Mouse (Mus musculus): Measurements from ENCODE around the gene Tma7. TPM values are rescaled to one million over a fixed set of nuclear protein-coding genes. Genes with fewer than 3 reads are reported as not detected.

Gene Tma7
- polyA plus RNA-seq, 1 experiment from 2014 or later = 733 TPM

- Histone ChIP-seq H3K27me3 (ENCODE audit: control insufficient read depth, insufficient read depth, low read length) (no peaks in the 10 kb centered on the region), H3K4me2 (ENCODE audit: low read length) (no peak overlapping the region), H3K9ac (replicated peaks; ENCODE audit: low read length) (no peak overlapping the region), H3K27ac (replicated peaks; ENCODE audit: low read depth, low read length) (no peak overlapping the region), H3K9me3 (ENCODE audit: control insufficient read depth, low read length) (no peaks in the 10 kb centered on the region), H3K36me3 (ENCODE audit: control insufficient read depth, insufficient read depth, low read length) (no peaks in the 10 kb centered on the region), H3K4me1 (ENCODE audit: control insufficient read depth, insufficient read depth, low read length) (peaks cover 7% of the 10 kb centered on the region), H3K4me3 (replicated peaks; ENCODE audit: low read depth, low read length) (no peak overlapping the region)
- ATAC-seq (ENCODE audit: low FRiP score, low TSS enrichment) = no peak
- no peak for DNase-seq
- 90% methylated on average over 13 of the region's 13 CpGs for WGBS
These were observed 31.3 kb downstream of the Tma7 start for GRCm38 (mm10) chr9:109051011-109051501.

GRCm38 (mm10) chr9:109050674-109050997, 31.8 kb downstream of the Tma7 start:
- Histone ChIP-seq H3K4me3 (replicated peaks; ENCODE audit: low read depth, low read length) (no peak overlapping the region), H3K27me3 (ENCODE audit: control insufficient read depth, insufficient read depth, low read length) (no peaks in the 10 kb centered on the region), H3K27ac (replicated peaks; ENCODE audit: low read depth, low read length) (no peak overlapping the region), H3K4me1 (ENCODE audit: control insufficient read depth, insufficient read depth, low read length) (peaks cover 7% of the 10 kb centered on the region), H3K9ac (replicated peaks; ENCODE audit: low read length) (no peak overlapping the region), H3K9me3 (ENCODE audit: control insufficient read depth, low read length) (no peaks in the 10 kb centered on the region), H3K4me2 (ENCODE audit: low read length) (no peak overlapping the region), H3K36me3 (ENCODE audit: control insufficient read depth, insufficient read depth, low read length) (no peaks in the 10 kb centered on the region)
- ATAC-seq (ENCODE audit: low FRiP score, low TSS enrichment) = no peak
- WGBS = 77% methylated on average over 3 of the region's 3 CpGs
- DNase-seq = no peak

- Histone ChIP-seq H3K36me3 (ENCODE audit: control insufficient read depth, insufficient read depth, low read length) (no peaks in the 10 kb centered on the region), H3K27ac (replicated peaks; ENCODE audit: low read depth, low read length) (no peak overlapping the region), H3K9me3 (ENCODE audit: control insufficient read depth, low read length) (no peaks in the 10 kb centered on the region), H3K27me3 (ENCODE audit: control insufficient read depth, insufficient read depth, low read length) (no peaks in the 10 kb centered on the region), H3K4me1 (ENCODE audit: control insufficient read depth, insufficient read depth, low read length) (peaks cover 2% of the 10 kb centered on the region), H3K4me3 (replicated peaks; ENCODE audit: low read depth, low read length) (no peak overlapping the region), H3K4me2 (ENCODE audit: low read length) (no peak overlapping the region), H3K9ac (replicated peaks; ENCODE audit: low read length) (no peak overlapping the region)
- 80% methylated on average over 9 of the region's 9 CpGs for WGBS
- ATAC-seq (ENCODE audit: low FRiP score, low TSS enrichment) = no peak
- no peak for DNase-seq
These were observed 32.3 kb downstream of the Tma7 start for GRCm38 (mm10) chr9:109049996-109050673.

GRCm38 (mm10) chr9:109049316-109049715, 33.1 kb downstream of the Tma7 start:
- Histone ChIP-seq H3K9me3 (ENCODE audit: control insufficient read depth, low read length) (no peaks in the 10 kb centered on the region), H3K4me3 (replicated peaks; ENCODE audit: low read depth, low read length) (no peak overlapping the region), H3K36me3 (ENCODE audit: control insufficient read depth, insufficient read depth, low read length) (no peaks in the 10 kb centered on the region), H3K27me3 (ENCODE audit: control insufficient read depth, insufficient read depth, low read length) (no peaks in the 10 kb centered on the region), H3K27ac (replicated peaks; ENCODE audit: low read depth, low read length) (no peak overlapping the region), H3K4me1 (ENCODE audit: control insufficient read depth, insufficient read depth, low read length) (no peaks in the 10 kb centered on the region; the same call in 1 of the 2 replicates), H3K4me2 (ENCODE audit: low read length) (no peak overlapping the region), H3K9ac (replicated peaks; ENCODE audit: low read length) (no peak overlapping the region)
- 89% methylated on average over 7 of the region's 7 CpGs for WGBS
- ATAC-seq (ENCODE audit: low FRiP score, low TSS enrichment) (no peak), DNase-seq (no peak)

GRCm38 (mm10) chr9:109046306-109046705, 36.1 kb downstream of the Tma7 start:
- Histone ChIP-seq H3K4me1 (ENCODE audit: control insufficient read depth, insufficient read depth, low read length) (no peaks in the 10 kb centered on the region), H3K9ac (replicated peaks; ENCODE audit: low read length) (no peak overlapping the region), H3K4me3 (replicated peaks; ENCODE audit: low read depth, low read length) (no peak overlapping the region), H3K9me3 (ENCODE audit: control insufficient read depth, low read length) (no peaks in the 10 kb centered on the region), H3K4me2 (ENCODE audit: low read length) (no peak overlapping the region), H3K36me3 (ENCODE audit: control insufficient read depth, insufficient read depth, low read length) (no peaks in the 10 kb centered on the region), H3K27me3 (ENCODE audit: control insufficient read depth, insufficient read depth, low read length) (no peaks in the 10 kb centered on the region), H3K27ac (replicated peaks; ENCODE audit: low read depth, low read length) (no peak overlapping the region)
- 31% methylated on average over 5 of the region's 5 CpGs for WGBS
- ATAC-seq (ENCODE audit: low FRiP score, low TSS enrichment) (no peak), DNase-seq (peak; percentile 58)

GRCm38 (mm10) chr9:109041351-109041750, 41.0 kb downstream of the Tma7 start:
- Histone ChIP-seq H3K4me3 (replicated peaks; ENCODE audit: low read depth, low read length) (no peak overlapping the region), H3K4me1 (ENCODE audit: control insufficient read depth, insufficient read depth, low read length) (no peaks in the 10 kb centered on the region; the same call in 1 of the 2 replicates), H3K27ac (replicated peaks; ENCODE audit: low read depth, low read length) (no peak overlapping the region), H3K9me3 (ENCODE audit: control insufficient read depth, low read length) (no peaks in the 10 kb centered on the region), H3K4me2 (ENCODE audit: low read length) (no peak overlapping the region), H3K27me3 (ENCODE audit: control insufficient read depth, insufficient read depth, low read length) (no peaks in the 10 kb centered on the region), H3K36me3 (ENCODE audit: control insufficient read depth, insufficient read depth, low read length) (no peaks in the 10 kb centered on the region), H3K9ac (replicated peaks; ENCODE audit: low read length) (no peak overlapping the region)
- 76% methylated on average over 7 of the region's 7 CpGs for WGBS
- no peak for ATAC-seq (ENCODE audit: low FRiP score, low TSS enrichment)
- DNase-seq = no peak

GRCm38 (mm10) chr9:109040906-109041305, 41.5 kb downstream of the Tma7 start:
- 73% methylated on average over 6 of the region's 6 CpGs for WGBS
- H3K4me3 ChIP-seq (replicated peaks; ENCODE audit: low read depth, low read length) = no peak overlapping the region
- DNase-seq (no peak), ATAC-seq (ENCODE audit: low FRiP score, low TSS enrichment) (no peak)
- no peaks in the 10 kb centered on the region for H3K9me3 ChIP-seq (ENCODE audit: control insufficient read depth, low read length)
- no peak overlapping the region for H3K4me2 ChIP-seq (ENCODE audit: low read length)
- no peaks in the 10 kb centered on the region for H3K36me3 ChIP-seq (ENCODE audit: control insufficient read depth, insufficient read depth, low read length)
- no peaks in the 10 kb centered on the region; the same call in 1 of the 2 replicates for H3K4me1 ChIP-seq (ENCODE audit: control insufficient read depth, insufficient read depth, low read length)
- no peak overlapping the region for H3K9ac ChIP-seq (replicated peaks; ENCODE audit: low read length)
- H3K27me3 ChIP-seq (ENCODE audit: control insufficient read depth, insufficient read depth, low read length) = no peaks in the 10 kb centered on the region
- H3K27ac ChIP-seq (replicated peaks; ENCODE audit: low read depth, low read length) = no peak overlapping the region

- Histone ChIP-seq H3K27ac (replicated peaks; ENCODE audit: low read depth, low read length) (no peak overlapping the region), H3K9ac (replicated peaks; ENCODE audit: low read length) (no peak overlapping the region), H3K36me3 (ENCODE audit: control insufficient read depth, insufficient read depth, low read length) (no peaks in the 10 kb centered on the region), H3K9me3 (ENCODE audit: control insufficient read depth, low read length) (no peaks in the 10 kb centered on the region), H3K27me3 (ENCODE audit: control insufficient read depth, insufficient read depth, low read length) (no peaks in the 10 kb centered on the region), H3K4me1 (ENCODE audit: control insufficient read depth, insufficient read depth, low read length) (no peaks in the 10 kb centered on the region; the same call in 1 of the 2 replicates), H3K4me3 (replicated peaks; ENCODE audit: low read depth, low read length) (no peak overlapping the region), H3K4me2 (ENCODE audit: low read length) (no peak overlapping the region)
- no peak for ATAC-seq (ENCODE audit: low FRiP score, low TSS enrichment)
- WGBS = 85% methylated on average over 8 of the region's 8 CpGs
- DNase-seq = no peak
These were observed 42.2 kb downstream of the Tma7 start for GRCm38 (mm10) chr9:109040216-109040615.

GRCm38 (mm10) chr9:109039681-109040080, 42.7 kb downstream of the Tma7 start:
- no peak for DNase-seq
- H3K36me3 ChIP-seq (ENCODE audit: control insufficient read depth, insufficient read depth, low read length) = no peaks in the 10 kb centered on the region
- no peaks in the 10 kb centered on the region for H3K9me3 ChIP-seq (ENCODE audit: control insufficient read depth, low read length)
- 84% methylated on average over 4 of the region's 4 CpGs for WGBS
- H3K9ac ChIP-seq (replicated peaks; ENCODE audit: low read length) = no peak overlapping the region
- H3K27ac ChIP-seq (replicated peaks; ENCODE audit: low read depth, low read length) = no peak overlapping the region
- H3K4me1 ChIP-seq (ENCODE audit: control insufficient read depth, insufficient read depth, low read length) = no peaks in the 10 kb centered on the region; the same call in 1 of the 2 replicates
- H3K27me3 ChIP-seq (ENCODE audit: control insufficient read depth, insufficient read depth, low read length) = no peaks in the 10 kb centered on the region
- H3K4me3 ChIP-seq (replicated peaks; ENCODE audit: low read depth, low read length) = no peak overlapping the region
- no peak for ATAC-seq (ENCODE audit: low FRiP score, low TSS enrichment)
- no peak overlapping the region; the same call in 1 of the 2 replicates for H3K4me2 ChIP-seq (ENCODE audit: low read length)

Measured in midbrain, embryonic 14.5 days (tissue).